Comparison of ENCODE assay signal across 8 mouse cellular contexts in genomic region chr11:96642173-96643140, GRCm38 (mm10).
DNase-seq lines count a peak whose midpoint lies in the region; ATAC-seq lines count a peak whose summit lies in the region.
"Had no signal": no experiment of that assay in that cellular context is flagged by ENCODE, and none has a peak within 500 bp of the region (broad histone marks: within the 10 kb centered on the region; RNA-seq: fewer than 3 reads in every experiment).

No protein-coding gene starts in this region.

- peaks cover 19% of the 10 kb centered on the region for H3K4me1 ChIP-seq in forebrain, embryonic 16.5 days (replicated peaks; ENCODE audit: control insufficient read depth, insufficient read depth, low read length)

- no peaks in the 10 kb centered on the region for H3K36me3 ChIP-seq in forebrain, embryonic 16.5 days (ENCODE audit: control insufficient read depth, insufficient read depth)

- 85% methylated on average over 17 of the region's 17 CpGs for WGBS in forebrain, embryonic 16.5 days

- peak; percentile 45 for ATAC-seq in CD4-positive, CD25-positive, alpha-beta regulatory T cell, adult 4 months
- ATAC-seq in forebrain, embryonic 16.5 days, result no peak

- no peaks in the 10 kb centered on the region for H3K27me3 ChIP-seq in forebrain, embryonic 16.5 days (replicated peaks; ENCODE audit: control insufficient read depth, insufficient read depth, low read length)

- H3K4me2 ChIP-seq in forebrain, embryonic 16.5 days (ENCODE audit: low read length), result no peak overlapping the region

- peak; percentile 30 for DNase-seq in A20 (ENCODE audit: low read depth, low spot score)
- DNase-seq in kidney, adult 9 months, result peak; percentile 28
- peak; percentile 4 for DNase-seq in lung, postnatal 36 days
- DNase-seq in ovary, postnatal 36 days (ENCODE audit: low spot score), result no peak
- no peak for DNase-seq in layer of hippocampus, adult 9-11 months
- DNase-seq: right cerebral cortex, postnatal 4 days had no signal

- H3K27ac ChIP-seq in forebrain, embryonic 16.5 days (ENCODE audit: low read length), result no peak overlapping the region

- no peak overlapping the region for H3K9ac ChIP-seq in forebrain, embryonic 16.5 days (replicated peaks; ENCODE audit: low read depth, low read length)

- no peak overlapping the region for H3K4me3 ChIP-seq in forebrain, embryonic 16.5 days (replicated peaks; ENCODE audit: low read length)

- no peaks in the 10 kb centered on the region for H3K9me3 ChIP-seq in forebrain, embryonic 16.5 days (ENCODE audit: control insufficient read depth, low read length)

Comparison
In these comparisons a context has a peak if more than half of its experiments do, and no peak if none do; other contexts are left out.
1. DNase-seq: peak in A20 (single experiment), kidney, adult 9 months (single experiment) and lung, postnatal 36 days (single experiment); none in ovary, postnatal 36 days (single experiment) and layer of hippocampus, adult 9-11 months (single experiment).